Mouse (Mus musculus) heart, postnatal 0 days (tissue): ENCODE data around the gene Ccdc57.

Experiments
- CTCF ChIP-seq: IDR thresholded peaks from 2 replicates; pipeline ENCODE4 v1.5.1; 2016; ENCODE audit warnings: antibody characterized with exemption, control low read depth, low read depth
- EP300 ChIP-seq: IDR thresholded peaks from 2 replicates; pipeline ENCODE4 v1.6.1; 2016; ENCODE audit warnings: antibody characterized with exemption, low read depth

DNA sequence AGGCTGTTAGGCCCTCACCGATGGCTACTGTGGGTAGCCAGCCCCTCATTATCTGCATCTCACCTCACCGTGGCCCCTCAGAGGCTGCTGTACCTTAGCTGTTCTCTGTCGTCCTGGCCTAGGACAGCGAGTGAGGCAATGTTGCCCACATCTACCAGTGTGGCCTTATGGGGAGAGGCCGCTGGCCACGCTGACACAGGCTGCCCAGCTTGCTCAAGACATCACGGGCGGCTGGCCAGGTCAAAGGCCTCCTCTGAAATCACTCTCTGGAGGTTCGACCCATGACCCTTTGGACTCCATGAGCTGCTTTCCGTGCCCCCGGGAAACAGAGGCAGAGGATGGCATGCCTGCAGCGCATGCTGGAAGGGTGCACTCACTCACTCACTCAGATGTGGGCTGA, 102.0 kb downstream of the Ccdc57 start:
- no peak for TF ChIP-seq EP300
- no peak for TF ChIP-seq CTCF
